Mouse (Mus musculus): ENCODE data around the gene Lat2. TPM values are rescaled to one million over a fixed set of nuclear protein-coding genes. Genes with fewer than 3 reads are reported as not detected.

The Lat2 gene
- polyA plus RNA-seq, 2 experiments, result 1.7 to 1.8 TPM

GRCm38 (mm10) chr5:134583006-134583883 lies 31.6 kb downstream of the Lat2 start:
- Histone ChIP-seq H3K9ac (replicated peaks) (peak overlapping the region; percentile 90), H3K36me3 (replicated peaks; ENCODE audit: control insufficient read depth, insufficient read depth, low read depth) (no peaks in the 10 kb centered on the region; the same call in 1 of the 2 replicates), H3K27ac (peak overlapping the region; percentile 48), H3K9me3 (ENCODE audit: control insufficient read depth, low read length) (no peaks in the 10 kb centered on the region), H3K4me2 (ENCODE audit: low read depth) (peak overlapping the region; percentile 95), H3K4me1 (replicated peaks; ENCODE audit: control insufficient read depth in 2 of 2, insufficient read depth in 2 of 2, low read length in 1 of 2) (peaks cover 6 to 12% of the 10 kb centered on the region in 2 experiments), H3K4me3 (ENCODE audit: insufficient read depth in 1 of 2, low read depth in 2 of 2, low read length in 2 of 2) (peak overlapping the region; percentile 77 to 97), H3K27me3 (ENCODE audit: control insufficient read depth, insufficient read depth, low read length) (no peaks in the 10 kb centered on the region)
- no peak for DNase-seq (ENCODE audit: low read depth in 3 of 3, low spot score in 3 of 3)
- TF ChIP-seq CTCF (IDR thresholded peaks at IDR 0.05; ENCODE audit: low read depth) (peak; percentile 43), EP300 (IDR thresholded peaks at IDR 0.05; ENCODE audit: low read depth) (no peak)
- 16% methylated on average over 15 of the region's 15 CpGs for WGBS (ENCODE audit: insufficient replicate concordance)
- ATAC-seq (ENCODE audit: insufficient read depth), result peak; percentile 34; the same call in 1 of the 2 replicates

GRCm38 (mm10) chr5:134582221-134582907 lies 32.5 kb downstream of the Lat2 start:
- peak overlapping the region; percentile 77 to 97 for H3K4me3 ChIP-seq (ENCODE audit: insufficient read depth in 1 of 2, low read depth in 2 of 2, low read length in 2 of 2)
- peaks cover 6 to 12% of the 10 kb centered on the region in 2 experiments for H3K4me1 ChIP-seq (replicated peaks; ENCODE audit: control insufficient read depth in 2 of 2, insufficient read depth in 2 of 2, low read length in 1 of 2)
- 7% methylated on average over 28 of the region's 30 CpGs for WGBS (ENCODE audit: insufficient replicate concordance)
- H3K27ac ChIP-seq, result peak overlapping the region; percentile 48
- peak; percentile 90 for TF ChIP-seq CTCF (IDR thresholded peaks at IDR 0.05; ENCODE audit: low read depth)
- TF ChIP-seq EP300 (IDR thresholded peaks at IDR 0.05; ENCODE audit: low read depth), result no peak
- ATAC-seq (ENCODE audit: insufficient read depth) (peak; percentile 93), DNase-seq (ENCODE audit: low read depth in 3 of 3, low spot score in 3 of 3) (peak; percentile 94 to 96 (median 95))
- H3K4me2 ChIP-seq (ENCODE audit: low read depth), result peak overlapping the region; percentile 95
- no peaks in the 10 kb centered on the region; the same call in 1 of the 2 replicates for H3K36me3 ChIP-seq (replicated peaks; ENCODE audit: control insufficient read depth, insufficient read depth, low read depth)
- H3K27me3 ChIP-seq (ENCODE audit: control insufficient read depth, insufficient read depth, low read length), result no peaks in the 10 kb centered on the region
- no peaks in the 10 kb centered on the region for H3K9me3 ChIP-seq (ENCODE audit: control insufficient read depth, low read length)
- peak overlapping the region; percentile 90 for H3K9ac ChIP-seq (replicated peaks)

DNA sequence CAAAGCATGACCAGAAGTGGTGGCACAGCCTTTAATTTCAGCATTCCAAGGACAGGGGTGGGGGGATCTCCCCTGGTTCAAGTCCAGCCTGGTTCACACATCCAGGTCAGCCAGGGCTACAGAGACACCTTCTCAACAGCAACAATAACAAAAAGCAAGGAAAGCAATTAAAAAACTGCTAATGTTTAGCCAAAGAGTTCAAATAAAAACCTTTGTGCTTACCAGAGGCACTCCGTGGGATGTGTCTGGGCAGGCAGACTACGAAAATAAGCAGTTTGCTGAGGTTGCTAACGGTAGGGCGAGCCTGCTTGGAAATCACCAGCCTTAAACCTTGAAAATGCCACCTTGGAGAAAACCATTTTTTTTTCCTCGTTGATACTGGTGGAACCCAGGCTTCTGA lies 33.7 kb downstream of the Lat2 start, which contains the start of gene Rfc2:
Rfc2 (plus strand) TSS at position 221 of the 400 bp plus-strand sequence.
- Histone ChIP-seq H3K4me3 (ENCODE audit: insufficient read depth in 1 of 2, low read depth in 2 of 2, low read length in 2 of 2) (no peak within 1 kb of the TSS), H3K4me2 (ENCODE audit: low read depth) (peak within 1 kb of the TSS; percentile 4; the same call in 1 of the 2 replicates), H3K36me3 (replicated peaks; ENCODE audit: control insufficient read depth, insufficient read depth, low read depth) (no peaks in the 10 kb centered on the region), H3K27me3 (ENCODE audit: control insufficient read depth, insufficient read depth, low read length) (no peaks in the 10 kb centered on the region), H3K4me1 (replicated peaks; ENCODE audit: control insufficient read depth in 2 of 2, insufficient read depth in 2 of 2, low read length in 1 of 2) (peaks cover 10 to 12% of the 10 kb centered on the region in 2 experiments), H3K9ac (replicated peaks) (no peak within 1 kb of the TSS), H3K9me3 (ENCODE audit: control insufficient read depth, low read length) (no peaks in the 10 kb centered on the region), H3K27ac (no peak within 1 kb of the TSS)
- 77% methylated on average over 5 of the region's 5 CpGs for WGBS (ENCODE audit: insufficient replicate concordance)
- DNase-seq (ENCODE audit: low read depth in 3 of 3, low spot score in 3 of 3) (no peak), ATAC-seq (ENCODE audit: insufficient read depth) (no peak)
- TF ChIP-seq EP300 (IDR thresholded peaks at IDR 0.05; ENCODE audit: low read depth) (no peak), CTCF (IDR thresholded peaks at IDR 0.05; ENCODE audit: low read depth) (no peak)

DNA sequence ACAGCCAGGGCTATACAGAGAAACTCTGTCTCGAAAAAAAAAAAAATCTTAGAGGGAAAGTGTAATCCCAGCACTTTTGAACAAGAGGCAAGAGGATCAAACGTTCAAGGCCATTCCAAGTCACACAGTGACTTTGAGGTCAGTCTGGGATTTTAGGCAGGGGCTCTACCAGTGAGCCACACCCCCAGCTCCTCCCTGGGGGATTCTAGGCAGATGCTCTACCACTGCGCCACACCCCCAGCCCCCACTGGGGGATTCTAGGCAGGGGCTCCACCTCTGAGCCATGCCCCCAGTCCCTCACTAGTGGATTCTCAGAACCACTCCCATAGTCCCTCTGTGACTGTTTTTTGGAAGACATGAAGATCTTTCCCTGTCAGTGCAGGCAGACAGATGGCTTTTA lies 35.7 kb downstream of the Lat2 start:
- H3K27me3 ChIP-seq (ENCODE audit: control insufficient read depth, insufficient read depth, low read length), result no peaks in the 10 kb centered on the region
- TF ChIP-seq CTCF (IDR thresholded peaks at IDR 0.05; ENCODE audit: low read depth) (no peak), EP300 (IDR thresholded peaks at IDR 0.05; ENCODE audit: low read depth) (no peak)
- H3K4me2 ChIP-seq (ENCODE audit: low read depth), result no peak overlapping the region
- H3K4me1 ChIP-seq (replicated peaks; ENCODE audit: control insufficient read depth in 2 of 2, insufficient read depth in 2 of 2, low read length in 1 of 2), result peaks cover 11 to 12% of the 10 kb centered on the region in 2 experiments
- H3K36me3 ChIP-seq (replicated peaks; ENCODE audit: control insufficient read depth, insufficient read depth, low read depth), result no peaks in the 10 kb centered on the region
- DNase-seq (ENCODE audit: low read depth in 3 of 3, low spot score in 3 of 3) (no peak), ATAC-seq (ENCODE audit: insufficient read depth) (no peak)
- WGBS (ENCODE audit: insufficient replicate concordance), result 55% methylated on average over 3 of the region's 3 CpGs
- no peak overlapping the region for H3K4me3 ChIP-seq (ENCODE audit: insufficient read depth in 1 of 2, low read depth in 2 of 2, low read length in 2 of 2)
- H3K9me3 ChIP-seq (ENCODE audit: control insufficient read depth, low read length), result no peaks in the 10 kb centered on the region
- no peak overlapping the region for H3K27ac ChIP-seq
- no peak overlapping the region for H3K9ac ChIP-seq (replicated peaks)

- Histone ChIP-seq H3K27ac (no peak overlapping the region), H3K27me3 (ENCODE audit: control insufficient read depth, insufficient read depth, low read length) (no peaks in the 10 kb centered on the region), H3K36me3 (replicated peaks; ENCODE audit: control insufficient read depth, insufficient read depth, low read depth) (no peaks in the 10 kb centered on the region), H3K4me1 (replicated peaks; ENCODE audit: control insufficient read depth in 2 of 2, insufficient read depth in 2 of 2, low read length in 1 of 2) (peaks cover 5 to 10% of the 10 kb centered on the region in 2 experiments), H3K4me2 (ENCODE audit: low read depth) (no peak overlapping the region), H3K4me3 (ENCODE audit: insufficient read depth in 1 of 2, low read depth in 2 of 2, low read length in 2 of 2) (no peak overlapping the region), H3K9me3 (ENCODE audit: control insufficient read depth, low read length) (no peaks in the 10 kb centered on the region), H3K9ac (replicated peaks) (no peak overlapping the region)
- ATAC-seq (ENCODE audit: insufficient read depth), result no peak
- DNase-seq (ENCODE audit: low read depth in 3 of 3, low spot score in 3 of 3), result no peak
- no peak for TF ChIP-seq CTCF (IDR thresholded peaks at IDR 0.05; ENCODE audit: low read depth)
- no peak for TF ChIP-seq EP300 (IDR thresholded peaks at IDR 0.05; ENCODE audit: low read depth)
- WGBS (ENCODE audit: insufficient replicate concordance), result 82% methylated on average over 7 of the region's 7 CpGs
Observed at GRCm38 (mm10) chr5:134577534-134577933, 37.3 kb downstream of the Lat2 start.
